Mouse (Mus musculus): ENCODE measurements around the gene Creb3l1.

Creb3l1 gene

DNA sequence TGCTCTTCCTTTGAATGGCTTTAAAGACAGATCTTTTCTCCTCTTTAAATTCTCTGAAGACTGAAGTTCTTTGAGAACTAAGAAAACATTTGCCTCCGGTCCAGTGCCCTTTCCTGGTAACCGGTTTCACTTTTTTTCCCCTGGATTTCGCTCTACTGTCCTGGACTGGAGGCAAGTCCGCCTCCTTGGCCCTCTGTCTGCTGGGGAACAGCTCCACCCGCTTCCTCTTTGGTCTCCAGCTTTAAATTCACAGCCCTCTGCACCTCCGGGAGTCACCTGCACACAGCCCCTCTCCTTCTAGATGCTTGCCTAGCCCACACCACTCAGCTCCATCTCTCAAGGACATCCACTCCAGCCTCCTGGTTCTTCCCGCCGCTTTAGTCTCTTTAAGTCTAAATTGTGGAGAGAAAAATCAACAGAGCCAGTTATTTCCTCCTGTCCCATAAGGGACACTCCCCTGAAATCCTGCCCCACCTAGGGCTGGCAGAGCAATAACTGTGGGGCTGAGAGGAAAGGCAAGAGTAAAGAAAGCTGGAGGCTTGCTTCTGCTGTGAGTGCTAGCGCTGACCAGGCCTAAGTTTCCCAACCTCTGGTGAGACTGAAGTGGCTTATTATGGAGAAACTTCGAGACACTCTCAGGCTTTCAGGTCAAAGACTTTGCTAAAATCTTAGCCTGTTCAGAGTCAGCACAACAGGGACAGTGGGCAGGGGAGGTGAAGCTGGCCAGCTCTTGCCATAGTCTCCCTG, 5.3 kb upstream of the Creb3l1 start:
- DNase-seq, result no peak

DNA sequence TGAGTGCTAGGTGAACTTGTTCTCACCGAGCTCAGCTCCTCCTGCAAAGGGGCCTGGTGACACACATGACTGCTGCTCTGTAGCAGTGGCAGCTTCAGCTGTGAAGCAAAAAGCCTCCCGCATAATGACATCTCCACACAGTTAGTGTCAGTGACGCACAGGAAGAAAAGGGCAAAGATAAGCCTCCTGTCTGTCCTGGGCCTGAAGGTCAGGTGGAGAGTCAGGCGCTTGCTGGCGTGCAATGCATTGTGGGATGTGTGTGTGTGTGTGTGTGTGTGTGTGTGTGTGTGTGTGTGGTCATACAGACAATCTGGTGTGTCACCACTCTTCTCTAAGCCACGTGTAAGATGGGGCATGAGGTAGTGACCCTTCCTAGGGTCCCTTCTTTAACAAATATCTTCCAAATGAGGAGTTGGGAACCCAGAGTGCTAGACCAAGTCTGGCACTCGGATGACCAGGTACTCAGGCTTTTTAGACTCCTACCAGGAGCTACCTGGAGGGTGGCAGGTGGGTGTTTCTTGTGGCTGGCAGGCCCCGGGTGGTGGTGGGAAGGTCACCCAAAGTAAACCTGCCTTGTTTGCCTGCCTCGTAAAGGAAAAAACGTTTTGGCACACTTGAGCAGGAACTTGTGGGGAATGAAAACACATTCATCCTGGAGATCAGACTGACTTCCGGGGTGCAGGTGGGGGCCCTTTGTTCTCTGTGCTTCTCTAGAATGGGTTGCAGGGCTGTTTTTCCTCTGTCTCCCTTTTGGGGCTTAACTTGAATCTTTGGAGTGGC, 3.7 kb upstream of the Creb3l1 start:
- no peak for DNase-seq

DNA sequence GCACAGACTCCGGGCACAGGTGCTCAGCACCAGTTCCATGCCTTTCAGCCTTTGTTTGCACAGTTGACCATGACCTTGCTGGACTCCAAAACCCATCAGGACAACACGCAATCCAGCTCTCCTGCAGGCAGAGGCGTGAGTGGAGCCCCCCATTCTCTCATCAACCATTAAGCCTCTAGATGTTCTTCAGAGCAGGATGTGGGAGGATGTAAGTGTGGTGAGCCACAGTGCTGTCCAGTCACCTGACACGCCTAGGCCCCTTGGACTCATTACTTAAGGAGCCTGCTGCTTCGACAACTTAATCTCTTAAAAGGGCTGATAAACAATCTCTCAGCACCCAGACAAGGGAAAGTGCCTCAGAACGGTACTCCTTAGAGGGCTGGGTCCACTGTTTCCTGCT, 1.7 kb upstream of the Creb3l1 start:
- no peak for DNase-seq

DNA sequence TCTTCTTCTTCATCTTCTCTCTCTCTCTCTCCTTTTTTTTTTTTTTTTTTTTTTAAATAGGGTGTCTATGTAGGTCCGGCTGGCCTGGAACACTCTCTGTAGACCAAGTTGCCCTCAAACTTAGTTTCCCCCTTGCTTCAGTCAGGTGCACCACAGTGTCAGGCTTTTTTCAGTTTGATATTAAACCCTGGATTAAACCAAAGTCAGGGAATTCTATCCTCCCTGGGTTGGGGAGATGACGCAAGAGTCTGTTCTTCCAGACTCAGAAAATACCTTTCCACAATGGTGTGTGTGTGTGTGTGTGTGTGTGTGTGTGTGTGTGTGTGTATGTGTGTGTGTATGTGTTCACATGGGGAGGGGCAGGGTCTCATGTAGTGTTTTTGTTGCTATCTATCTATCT, 900 bp upstream of the Creb3l1 start:
- DNase-seq, result no peak

DNA sequence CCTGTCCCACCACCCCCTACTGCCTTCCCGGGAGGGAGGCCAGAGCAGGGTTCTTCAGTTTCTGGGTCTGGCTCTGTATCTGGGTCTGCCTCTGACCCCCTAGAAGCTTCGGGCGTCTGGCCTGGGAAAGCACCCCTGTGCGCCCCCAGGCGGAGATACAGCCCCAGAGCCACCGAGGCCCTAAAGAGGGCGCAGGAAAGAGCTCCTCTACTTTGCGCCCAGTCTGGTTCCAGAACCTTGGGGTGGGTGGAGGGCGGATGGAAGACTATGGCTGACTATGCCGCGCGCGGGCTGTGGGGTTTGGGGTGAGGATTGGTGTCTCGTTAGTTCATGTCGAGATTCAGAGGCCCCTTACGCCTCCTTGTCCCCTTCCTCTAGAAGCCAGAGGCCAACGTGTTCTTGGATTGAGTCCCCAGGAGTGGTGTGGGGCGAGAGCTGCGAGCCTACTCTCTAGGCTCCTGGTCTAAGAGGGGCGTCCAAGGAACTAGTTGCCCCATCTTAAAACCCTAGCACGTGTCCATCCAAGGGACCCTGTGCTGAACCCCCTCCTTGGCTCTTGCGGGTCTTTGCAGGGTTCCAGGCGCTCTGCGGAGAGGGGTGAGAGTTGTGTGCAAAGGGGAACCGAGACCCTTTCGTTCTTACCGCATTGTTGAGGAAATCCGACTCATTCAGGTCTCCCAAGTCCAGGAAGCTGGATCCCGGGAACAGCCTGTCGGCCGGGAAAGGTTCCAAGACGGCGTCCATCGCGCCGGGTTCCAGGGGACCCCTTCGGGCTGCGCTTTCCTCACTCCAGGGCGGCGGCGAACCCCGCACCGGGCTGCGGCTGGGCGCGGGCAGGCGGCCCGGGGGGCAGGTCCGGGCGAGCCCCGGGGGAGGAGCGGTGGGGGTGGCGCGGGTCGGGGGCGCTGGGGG, 684 bp downstream of the Creb3l1 start:
- no peak for DNase-seq

DNA sequence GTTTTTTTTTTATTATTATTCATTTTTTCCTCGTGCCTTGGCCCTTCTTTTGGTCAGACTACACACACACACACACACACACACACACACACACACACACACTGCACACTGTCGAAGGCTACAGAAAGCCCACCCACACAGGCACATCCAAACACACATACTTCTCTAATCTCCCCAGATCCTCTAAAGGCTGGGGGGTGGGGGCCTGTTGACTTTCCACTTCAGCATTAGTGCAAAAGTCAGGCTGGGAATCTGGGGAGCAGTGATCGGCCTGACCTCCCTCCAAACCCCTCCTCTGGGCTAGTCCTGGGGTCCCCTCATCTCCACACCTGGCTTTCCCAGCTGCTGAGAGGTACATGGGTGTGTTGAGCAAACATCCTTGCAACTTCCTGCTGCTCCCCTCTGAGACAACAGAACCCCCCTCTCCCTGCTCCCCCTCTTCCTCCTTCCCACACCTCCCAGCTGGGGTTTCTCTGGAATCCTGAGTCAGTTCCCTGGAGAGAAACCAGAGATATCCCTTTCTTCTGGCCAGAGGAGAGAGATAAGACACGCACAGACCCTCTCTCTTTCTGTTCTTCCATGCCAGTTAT, 3.5 kb downstream of the Creb3l1 start:
- no peak for DNase-seq

DNA sequence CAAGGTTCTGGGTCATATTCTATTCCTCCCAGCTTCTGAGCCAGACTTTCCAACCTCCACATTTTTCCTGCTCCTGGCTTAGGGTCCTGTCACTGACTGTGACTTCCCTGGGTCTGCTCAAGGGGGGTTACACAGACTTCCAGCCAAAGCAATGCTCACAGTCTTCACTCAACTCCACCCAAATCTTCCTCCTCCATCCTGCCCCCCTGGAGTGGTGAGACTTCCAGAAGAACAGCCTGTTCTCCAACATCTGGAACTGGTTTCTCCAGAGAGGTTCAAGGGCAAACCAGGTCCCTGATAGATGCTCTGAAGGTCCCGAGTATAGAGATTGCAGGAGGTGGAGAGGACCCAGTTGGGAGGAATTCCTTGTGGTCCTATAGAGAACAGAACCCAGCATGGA, 6.9 kb downstream of the Creb3l1 start:
- DNase-seq, result no peak

DNA sequence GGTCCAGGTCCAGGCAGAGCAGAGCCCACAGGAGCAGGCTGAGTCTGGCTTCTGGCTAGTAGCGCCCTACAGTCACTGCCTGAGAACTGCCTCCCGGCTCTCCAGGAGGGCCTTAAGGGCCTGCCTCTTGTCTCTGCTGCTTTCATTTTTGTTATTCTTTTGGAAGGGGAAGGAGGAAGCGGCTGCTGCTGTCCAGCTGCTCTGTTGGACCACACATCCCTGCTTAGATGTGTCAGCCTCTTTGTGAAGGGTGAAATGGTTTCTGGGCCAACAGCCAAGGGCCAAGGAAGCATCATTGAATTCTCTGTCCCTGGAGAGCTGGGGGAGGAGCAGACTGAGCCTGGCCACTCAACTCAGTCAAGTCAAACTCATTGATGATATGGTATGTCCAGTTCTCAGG, 7.3 kb downstream of the Creb3l1 start:
- no peak for DNase-seq

DNA sequence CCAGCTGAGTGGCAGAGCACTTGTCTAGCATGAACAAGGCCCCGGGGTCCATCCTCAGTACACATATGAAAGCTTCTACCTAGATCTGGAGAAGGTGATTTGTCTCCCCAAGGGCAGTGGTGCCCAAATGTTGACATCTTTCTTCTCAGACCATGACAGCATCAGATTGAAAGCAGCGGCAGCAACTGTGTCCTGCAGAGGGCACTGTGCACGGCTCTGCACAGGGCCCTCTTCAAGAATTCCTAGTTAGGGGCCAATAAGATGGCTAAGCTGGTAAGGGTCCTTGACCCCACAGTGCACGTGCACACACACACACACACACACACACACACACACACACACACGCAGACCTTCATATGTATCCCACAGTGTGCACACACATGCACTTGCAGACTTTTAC, 9.4 kb downstream of the Creb3l1 start:
- DNase-seq, result no peak

DNA sequence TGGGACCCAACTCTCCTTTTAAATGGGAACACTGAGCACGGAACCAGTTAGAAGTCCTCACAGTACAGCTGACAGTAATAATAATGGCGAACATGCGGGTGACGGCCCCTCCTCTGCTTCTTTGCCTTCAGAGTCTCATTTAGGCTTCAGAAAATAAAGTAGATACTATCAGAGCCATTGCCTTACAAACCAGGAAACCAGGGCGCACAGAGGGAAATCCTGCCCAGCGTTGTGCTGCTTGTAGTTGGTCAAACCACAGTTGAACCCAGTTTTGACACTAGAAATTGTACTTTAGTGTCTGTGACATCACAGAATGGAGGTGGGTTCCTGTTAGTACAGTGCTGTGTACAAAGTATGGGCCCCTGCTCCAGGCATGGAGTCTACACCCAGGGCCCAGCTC, 10.1 kb downstream of the Creb3l1 start:
- no peak for DNase-seq

DNA sequence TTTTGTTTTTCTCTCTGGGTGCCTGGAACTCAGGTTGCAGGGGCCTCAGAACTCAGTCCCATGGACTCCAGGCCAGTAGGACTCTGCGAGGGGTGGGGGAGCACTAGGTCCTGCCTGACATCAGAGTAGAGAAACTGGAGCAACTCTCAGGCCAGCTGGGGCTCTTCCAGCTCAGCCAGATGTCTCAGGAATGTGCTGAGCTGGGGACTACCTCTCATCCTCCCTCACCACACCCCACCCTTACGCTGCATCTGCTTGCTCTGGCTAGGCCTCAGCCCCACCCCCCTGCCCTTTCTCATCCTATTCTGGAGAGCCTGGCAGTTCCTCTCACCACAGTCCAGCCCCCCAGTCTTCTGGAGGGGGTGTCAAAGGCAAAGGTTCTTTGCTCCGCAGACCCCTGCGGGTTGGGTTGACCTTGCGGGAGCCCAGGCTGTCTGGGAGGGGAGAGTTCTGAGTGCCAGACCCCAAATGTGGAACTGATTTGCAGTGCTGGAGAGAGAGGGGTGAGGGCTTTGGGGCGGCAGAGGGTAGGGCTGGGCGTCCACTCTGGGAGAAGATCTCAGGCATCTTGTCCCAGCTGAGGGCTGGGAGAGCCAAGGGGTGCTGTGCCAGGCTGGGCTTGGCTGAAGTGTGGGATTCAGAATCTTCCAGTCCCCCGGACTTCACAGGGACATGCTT, 11.4 kb downstream of the Creb3l1 start:
- no peak for DNase-seq

DNA sequence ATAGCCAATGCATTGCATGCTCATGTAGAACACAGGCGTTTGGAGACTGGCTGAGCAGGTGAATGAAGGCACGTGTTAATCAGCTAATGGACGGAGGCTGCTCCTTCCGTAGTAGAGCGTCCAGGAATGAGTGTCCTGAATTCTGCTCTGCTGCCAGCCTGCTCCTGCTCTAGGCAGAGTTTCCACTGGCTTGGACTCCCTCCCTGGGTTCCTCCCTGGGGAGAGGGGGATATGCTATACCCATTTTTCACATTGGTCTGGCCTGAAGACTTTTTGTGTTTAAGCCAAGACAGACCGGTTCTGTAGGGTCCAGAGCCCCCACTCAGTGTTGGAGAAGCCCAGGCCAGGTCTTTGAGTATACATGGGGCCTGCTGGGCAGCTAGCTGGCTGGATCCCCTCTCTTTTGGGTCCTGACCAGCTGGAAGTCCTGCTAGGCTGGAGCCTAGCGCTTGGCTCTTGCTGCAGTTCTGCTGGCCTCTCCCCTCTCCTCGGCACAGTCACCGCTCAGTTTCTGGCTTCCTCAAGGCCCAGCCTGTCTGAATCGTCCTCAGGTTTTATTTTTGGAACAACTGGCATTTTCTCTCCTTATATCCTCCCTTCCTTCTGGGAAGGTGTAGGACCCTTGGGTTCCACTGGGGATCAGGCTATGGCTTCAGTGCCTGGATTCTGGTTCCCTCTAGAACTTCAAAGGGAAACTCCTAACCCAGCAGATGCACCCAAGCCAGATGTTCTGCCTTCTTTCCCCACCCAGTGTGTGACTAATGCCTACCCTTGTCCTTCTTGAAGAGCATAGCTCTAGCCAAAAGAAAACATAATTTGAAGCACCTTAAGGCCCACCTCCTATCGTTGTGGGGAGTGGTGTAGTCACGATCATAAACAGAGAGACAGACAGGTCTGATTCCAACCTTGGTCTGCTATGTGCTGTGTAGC, 12.6 kb downstream of the Creb3l1 start:
- no peak for DNase-seq

DNA sequence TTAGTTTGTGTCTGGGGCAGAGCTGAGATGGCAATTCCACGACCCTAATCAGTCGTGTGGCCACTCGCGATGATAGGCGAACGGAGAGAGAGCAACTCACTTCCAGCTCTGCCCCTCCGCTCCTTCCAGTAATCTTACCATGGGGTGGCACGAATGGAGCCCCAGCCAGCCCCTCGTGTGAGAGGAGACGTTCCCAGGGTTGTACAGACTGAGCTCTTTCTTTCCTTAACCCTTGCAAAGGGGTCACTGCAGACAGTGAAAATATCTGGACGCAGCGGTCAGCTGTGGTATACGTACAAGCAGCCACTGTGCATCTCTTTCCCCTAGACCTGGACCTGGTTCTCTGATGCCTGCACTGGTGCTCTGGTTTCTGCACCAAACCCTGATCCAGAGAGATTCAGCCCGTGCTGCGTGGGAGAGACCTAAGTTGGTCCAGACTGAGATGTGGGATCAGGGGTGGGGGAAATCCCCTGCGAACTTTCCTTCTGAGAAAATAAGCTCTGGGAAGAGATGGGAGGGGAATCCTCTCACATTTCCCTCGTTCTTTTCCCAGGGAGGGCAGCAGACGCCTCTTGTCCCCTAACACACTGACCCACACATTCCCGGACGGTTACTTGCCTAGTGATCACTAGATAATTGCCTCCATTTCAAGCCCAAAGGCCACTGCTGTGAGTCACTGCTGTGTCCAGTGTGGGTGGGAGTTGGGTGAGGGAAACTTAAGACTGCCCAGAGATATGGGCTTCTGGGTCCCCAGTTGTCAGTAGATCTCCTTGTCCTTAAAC, 15.5 kb downstream of the Creb3l1 start:
- no peak for DNase-seq

DNA sequence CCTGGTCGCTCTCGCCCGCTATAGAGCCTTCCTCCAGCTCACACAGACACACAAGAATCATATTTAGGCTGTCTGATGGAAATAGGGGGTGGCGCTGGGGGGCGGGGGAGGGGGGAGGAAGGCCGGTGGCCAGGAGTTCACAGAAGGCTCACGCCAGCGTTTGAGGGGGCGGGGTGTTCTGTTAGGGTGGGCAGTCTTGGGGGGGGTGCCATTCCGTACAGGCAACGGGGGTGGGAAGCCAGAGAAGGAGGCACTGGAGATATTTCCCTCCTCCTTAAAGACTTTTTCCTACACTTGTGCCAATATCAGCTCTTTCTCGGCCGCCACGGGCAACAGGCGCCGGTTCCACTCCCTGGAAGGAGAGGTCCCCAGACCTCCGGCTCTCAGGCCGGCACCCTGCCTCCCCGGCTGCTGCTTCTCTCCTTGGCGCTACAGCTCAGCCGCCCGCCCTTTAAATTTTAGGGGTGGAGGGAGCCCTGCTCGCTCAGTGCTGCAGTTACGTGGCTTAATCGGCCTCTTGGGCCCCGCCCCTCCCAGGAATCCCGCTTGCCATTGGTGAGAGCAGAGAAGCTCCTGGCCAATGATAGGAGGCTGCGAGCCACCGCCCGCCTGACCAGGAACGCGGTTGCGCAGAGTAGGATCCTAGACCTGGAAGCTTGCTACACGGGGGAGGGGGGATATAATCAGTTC, 16.2 kb downstream of the Creb3l1 start:
- peak; percentile 99 for DNase-seq

DNA sequence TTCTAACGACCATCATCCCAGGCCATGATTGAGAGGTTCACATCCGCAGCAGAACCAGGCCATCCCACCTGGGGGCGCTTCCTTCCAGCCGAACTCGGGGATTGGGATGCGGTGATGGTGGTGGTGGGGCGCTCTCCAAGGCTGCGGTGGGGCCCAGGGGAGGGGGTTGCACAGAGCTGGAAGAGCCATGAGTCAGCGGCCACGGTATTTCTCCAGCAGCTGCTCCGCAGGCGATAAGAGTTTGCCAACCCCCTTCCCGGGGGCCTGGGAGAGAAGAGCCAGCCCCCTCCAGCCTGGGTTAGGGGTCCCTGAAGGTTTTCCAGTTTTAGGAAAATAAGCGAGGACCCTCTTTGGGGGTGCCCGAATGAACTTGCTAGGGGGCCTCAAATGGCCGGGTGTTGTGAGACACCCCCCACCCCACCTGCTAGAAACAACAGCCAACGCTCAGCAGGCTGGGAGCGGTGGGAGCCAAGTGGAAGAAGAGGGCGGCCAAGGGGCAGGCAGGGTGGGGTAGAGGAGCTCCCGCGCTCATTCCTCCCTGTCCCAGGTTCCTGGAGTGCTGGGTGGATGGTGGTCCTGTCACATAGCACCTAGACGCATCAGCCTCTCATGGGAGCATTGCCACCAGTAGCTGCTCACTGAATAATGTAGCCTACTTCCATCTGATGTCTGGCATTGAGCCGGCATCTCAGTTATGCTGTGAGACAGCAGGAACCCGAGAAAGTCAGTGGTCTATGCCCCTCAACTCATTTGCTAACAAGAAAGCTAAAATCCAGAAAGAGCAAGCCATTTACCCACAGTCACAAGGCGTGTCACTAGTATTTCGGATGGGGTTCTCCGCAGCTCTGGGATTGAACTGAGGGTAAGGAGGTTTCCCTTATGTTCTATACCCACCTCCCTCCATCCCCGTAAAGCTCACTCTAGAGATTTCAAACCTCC, 17.1 kb downstream of the Creb3l1 start:
- peak; percentile 68 for DNase-seq

DNA sequence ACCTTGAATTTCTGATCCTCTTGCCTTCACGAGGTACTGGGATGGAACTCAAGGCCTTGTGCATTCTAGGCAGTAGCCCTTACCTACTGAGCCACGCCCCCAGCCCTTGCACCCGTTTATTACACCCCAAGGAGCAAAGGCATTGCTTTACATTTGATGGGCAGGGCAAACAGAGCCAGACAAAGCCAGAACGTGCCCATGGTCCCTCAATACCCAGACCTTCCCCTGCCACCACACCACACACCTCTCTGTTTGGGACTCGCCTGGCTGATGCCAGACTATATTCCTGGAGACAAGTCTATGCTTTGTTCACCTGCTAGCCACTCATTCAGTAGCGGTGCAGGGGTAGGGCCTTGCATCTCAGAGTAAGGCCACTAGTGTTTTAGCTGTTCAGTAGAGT, 17.8 kb downstream of the Creb3l1 start:
- peak; percentile 40 for DNase-seq

DNA sequence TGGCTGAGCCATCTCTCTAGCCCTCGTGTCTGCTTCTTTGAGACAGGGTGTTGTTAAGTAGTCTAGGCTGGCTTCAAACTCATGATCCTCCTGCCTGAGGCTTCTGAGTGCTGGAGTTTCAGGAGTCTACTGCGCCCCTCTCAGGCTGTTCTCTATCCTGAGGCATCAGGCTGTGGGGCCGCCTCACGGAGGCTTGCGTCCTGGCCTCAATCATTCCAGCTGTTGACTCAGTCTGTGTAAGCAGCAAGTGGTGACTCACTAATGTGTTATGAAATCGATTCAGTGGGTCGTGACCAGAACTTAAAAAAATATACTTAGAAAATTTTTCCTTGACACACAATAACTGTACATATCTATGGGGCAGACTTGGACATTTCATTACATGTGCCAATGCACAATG, 19.7 kb downstream of the Creb3l1 start:
- DNase-seq, result no peak

DNA sequence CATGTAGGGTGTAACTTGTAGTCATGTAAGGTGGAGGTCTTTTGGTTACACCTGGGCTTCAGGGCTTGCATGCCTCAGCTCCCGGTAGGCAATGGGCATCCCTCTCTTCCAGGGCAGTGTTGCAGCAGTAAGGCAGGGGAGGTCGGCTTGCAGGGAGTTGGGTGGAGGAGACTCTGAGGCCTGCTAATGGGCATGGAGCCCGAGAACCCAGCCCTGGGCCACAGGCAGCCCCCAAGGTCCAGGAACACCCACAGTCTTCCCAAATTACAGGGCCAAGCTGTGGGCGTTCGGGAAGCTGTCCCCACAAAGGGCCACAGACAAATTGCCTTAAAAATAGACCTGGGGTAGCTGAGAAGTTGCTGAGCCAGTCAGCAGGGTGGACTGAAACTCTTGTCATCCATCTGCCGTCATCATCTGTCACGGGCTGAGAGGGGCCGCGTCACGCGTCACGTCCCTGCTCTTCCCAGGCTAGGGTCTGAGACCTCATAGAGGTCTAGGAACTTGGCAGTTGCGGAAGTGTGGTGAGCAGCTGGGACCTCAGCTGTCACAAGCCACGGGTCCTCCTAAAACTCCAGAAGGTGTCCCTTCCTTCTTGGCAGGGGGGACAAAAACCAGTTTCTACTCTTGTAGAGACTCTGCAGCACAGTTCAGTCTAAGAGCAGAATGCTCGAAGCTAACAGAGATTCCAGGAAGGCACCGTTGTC, 26.2 kb downstream of the Creb3l1 start:
- no peak for DNase-seq

Data from cerebellum, adult 9-10 months (tissue).